8 mouse cellular contexts compared by ENCODE assay signal in the genomic region with DNA sequence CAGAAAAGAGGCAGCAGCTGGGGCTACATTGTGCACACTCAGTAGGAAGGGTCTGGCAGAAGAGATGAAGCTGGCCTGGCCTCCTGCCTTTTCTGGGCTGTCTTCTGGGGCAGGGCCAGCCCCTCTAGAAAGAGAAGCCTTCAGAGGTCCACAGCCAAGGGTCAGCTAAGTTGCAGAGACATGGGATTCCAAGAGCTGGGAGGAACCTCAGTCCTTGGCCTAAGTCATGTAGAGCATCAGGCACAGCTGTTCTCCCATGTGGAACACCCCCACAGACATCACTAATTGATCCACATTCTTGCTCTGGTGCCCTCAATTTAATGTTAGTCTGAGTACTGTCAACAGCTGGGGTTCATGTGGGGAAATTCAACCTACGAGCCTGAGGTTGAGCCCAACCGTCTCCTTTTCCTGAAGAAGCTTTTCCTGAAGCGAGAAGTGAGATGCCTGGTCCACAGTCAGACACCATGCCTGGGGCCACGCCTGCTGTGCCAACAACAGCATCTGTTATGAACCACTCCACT. TPM values are rescaled to one million over a fixed set of nuclear protein-coding genes. Genes with fewer than 3 reads are reported as not detected.
DNase-seq lines count a peak whose midpoint lies in the region; ATAC-seq and TF ChIP-seq lines count a peak whose summit lies in the region.

No protein-coding gene starts in this region.

- no peak for ATAC-seq in heart, embryonic 12.5 days (ENCODE audit: insufficient number of reproducible peaks, low FRiP score)
- ATAC-seq in lung, embryonic 14.5 days (ENCODE audit: insufficient read depth): peak; percentile 86
- ATAC-seq in megakaryocyte progenitor cell, adult 5-6 weeks (replicated peaks; ENCODE audit: poor library complexity): no peak

- DNase-seq in heart, adult 2 months: peak; percentile 72 to 77
- DNase-seq in heart, postnatal 36 days: peak; percentile 61 to 63
- peak; percentile 87 for DNase-seq in lung, embryonic 14.5 days
- no peak for DNase-seq in frontal cortex, postnatal 10 days (ENCODE audit: low spot score in 2 of 2)
- DNase-seq in adrenal gland, adult 2 months: no peak

- H3K27me3 ChIP-seq in heart, adult 2 months (ENCODE audit: control insufficient read depth, insufficient read depth, low read length): no peaks in the 10 kb centered on the region
- H3K27me3 ChIP-seq in heart, embryonic 12.5 days (replicated peaks): no peaks in the 10 kb centered on the region
- H3K27me3 ChIP-seq in lung, embryonic 14.5 days (ENCODE audit: insufficient read depth, low read length): no peaks in the 10 kb centered on the region

- H3K9me3 ChIP-seq in heart, embryonic 12.5 days (replicated peaks): no peaks in the 10 kb centered on the region
- H3K9me3 ChIP-seq in lung, embryonic 14.5 days (ENCODE audit: low read depth, low read length): no peaks in the 10 kb centered on the region

- H3K4me3 ChIP-seq in heart, adult 2 months: no peak overlapping the region
- no peak overlapping the region for H3K4me3 ChIP-seq in heart, embryonic 12.5 days
- H3K4me3 ChIP-seq in bone marrow macrophage, adult 2 months (ENCODE audit: insufficient read depth, low read length): no peak overlapping the region
- no peak overlapping the region for H3K4me3 ChIP-seq in lung, embryonic 14.5 days (ENCODE audit: low read depth, low read length)

- H3K36me3 ChIP-seq in heart, adult 2 months (ENCODE audit: control insufficient read depth, insufficient read depth, low read length): peaks cover 8% of the 10 kb centered on the region; the same call in 1 of the 2 replicates
- H3K36me3 ChIP-seq in heart, embryonic 12.5 days: no peaks in the 10 kb centered on the region
- no peaks in the 10 kb centered on the region for H3K36me3 ChIP-seq in lung, embryonic 14.5 days (ENCODE audit: insufficient read depth)

- no peak for TF ChIP-seq POLR2A in heart, adult 2 months (IDR thresholded peaks at IDR 0.05; ENCODE audit: insufficient read depth, low read depth, low read length)
- no peak for TF ChIP-seq POLR2A in bone marrow macrophage, adult 2 months (IDR thresholded peaks at IDR 0.05; ENCODE audit: borderline replicate concordance, low read depth, low read length)

- no peak overlapping the region for H3K9ac ChIP-seq in heart, adult 2 months (ENCODE audit: low read depth, low read length)
- H3K9ac ChIP-seq in heart, embryonic 12.5 days: no peak overlapping the region
- no peak overlapping the region for H3K9ac ChIP-seq in lung, embryonic 14.5 days

- TF ChIP-seq EP300 in heart, adult 2 months (IDR thresholded peaks at IDR 0.05; ENCODE audit: insufficient read depth, low read depth, low read length): no peak

- H3K27ac ChIP-seq in heart, adult 2 months: peak overlapping the region; percentile 39
- no peak overlapping the region; the same call in 1 of the 2 replicates for H3K27ac ChIP-seq in heart, embryonic 12.5 days (ENCODE audit: poor library complexity, severe bottlenecking)
- H3K27ac ChIP-seq in bone marrow macrophage, adult 2 months (ENCODE audit: insufficient read depth, low read depth, low read length): peak overlapping the region; percentile 52
- peak overlapping the region; percentile 72 for H3K27ac ChIP-seq in lung, embryonic 14.5 days (ENCODE audit: low read depth)

- 0 out of 2 replicates have a peak, but pooled peaks cover 1% of the 10 kb centered on the region for H3K79me2 ChIP-seq in heart, adult 2 months (replicated peaks; ENCODE audit: control insufficient read depth, insufficient read depth, low read length)

- 56% methylated on average over 4 of the region's 4 CpGs for WGBS in heart, adult 2 months
- WGBS in heart, embryonic 12.5 days: 65% methylated on average over 4 of the region's 4 CpGs
- 51% methylated on average over 4 of the region's 4 CpGs for WGBS in lung, embryonic 14.5 days

- peaks cover 37% of the 10 kb centered on the region for H3K4me1 ChIP-seq in heart, adult 2 months (ENCODE audit: control insufficient read depth, insufficient read depth, low read length)
- H3K4me1 ChIP-seq in heart, embryonic 12.5 days (replicated peaks): peaks cover 70% of the 10 kb centered on the region
- peaks cover 49% of the 10 kb centered on the region for H3K4me1 ChIP-seq in bone marrow macrophage, adult 2 months (ENCODE audit: control insufficient read depth, insufficient read depth, low read length)
- peaks cover 53% of the 10 kb centered on the region for H3K4me1 ChIP-seq in lung, embryonic 14.5 days (ENCODE audit: insufficient read depth)

- intact Hi-C loops in heart, adult 2 months (cut with DNase I): no loop called here
- intact Hi-C loops in heart, postnatal 36 days (cut with DNase I): no loop called here

- H3K4me2 ChIP-seq in heart, embryonic 12.5 days: no peak overlapping the region
- no peak overlapping the region for H3K4me2 ChIP-seq in lung, embryonic 14.5 days

- TF ChIP-seq CTCF in heart, adult 2 months (IDR thresholded peaks at IDR 0.05): no peak
- no peak for TF ChIP-seq CTCF in bone marrow macrophage, adult 2 months (IDR thresholded peaks at IDR 0.05; ENCODE audit: low read depth, low read length)
- TF ChIP-seq CTCF in lung, embryonic 14.5 days (IDR thresholded peaks at IDR 0.05; ENCODE audit: low read depth): no peak

RNA-seq across cellular contexts. Expression of a gene that starts 20.0 kb away (rescaled TPM):
- 10 to 100 TPM; 14.7 to 25.3 TPM for total RNA-seq in heart, adult 2 months (2021)
- polyA plus RNA-seq in heart, adult 2 months (2012; rRNA removed): 6.1 and 10.3 TPM in 2 replicates
- 9.9 and 10.3 TPM in 2 replicates for polyA plus RNA-seq in heart, embryonic 12.5 days (2016; fragmentation: Nextera tagmentation; extraction: Ambion mirVana)
- 31.8 and 39.5 TPM in 2 replicates for polyA plus RNA-seq in bone marrow macrophage, adult 2 months (2012; ENCODE audit: insufficient read depth, insufficient read length, missing spikeins)
- 10 to 100 TPM; 13.7 to 21.0 TPM for total RNA-seq in heart, postnatal 36 days (2021)
- polyA plus RNA-seq in lung, embryonic 14.5 days (2014; fragmentation: Nextera tagmentation; extraction: Ambion mirVana): 14.3 and 15.4 TPM in 2 replicates
- 10 to 100 TPM; 12.3 to 15.1 TPM for total RNA-seq in adrenal gland, adult 2 months (2021)
- 7.4 and 8.9 TPM in 2 replicates for polyA plus RNA-seq in adrenal gland, adult 2 months (2012; rRNA removed)
- 119 and 135 TPM in 2 replicates for total RNA-seq in megakaryocyte progenitor cell, adult 5-6 weeks (2015)
- 68.0 and 70.5 TPM in 2 replicates for total RNA-seq in megakaryocyte progenitor cell, adult 5-6 weeks (2017)

Comparison
In these comparisons a context has a peak if more than half of its experiments do, and no peak if none do; other contexts are left out.
1. DNase-seq: peak in heart, adult 2 months (2 of 2), heart, postnatal 36 days (2 of 2) and lung, embryonic 14.5 days (single experiment); none in frontal cortex, postnatal 10 days (0 of 2) and adrenal gland, adult 2 months (single experiment).